Mouse (Mus musculus) olfactory bulb, adult 2 months (tissue): ENCODE data around the gene Tbc1d16. TPM values are rescaled to one million over a fixed set of nuclear protein-coding genes. Genes with fewer than 3 reads are reported as not detected.
A peak's percentile ranks its signal among the peaks of the same experiment; 100 is the strongest.

Source experiments
- H3K27ac ChIP-seq: fragments of 200-500 bp; 2 replicates; pipeline ENCODE4 v1.5.1; 2012; ENCODE audit warnings: low read depth, low read length; ENCODE audit not compliant: insufficient read depth
- H3K4me1 ChIP-seq: fragments of 200-500 bp; 2 replicates; pipeline ENCODE4 v1.6.1; 2012; ENCODE audit warnings: low read length; ENCODE audit not compliant: control insufficient read depth, insufficient read depth
- H3K4me3 ChIP-seq: fragments of 200-500 bp; 2 replicates; pipeline ENCODE4 v1.5.1; 2012; ENCODE audit warnings: mild to moderate bottlenecking, low read depth, low read length, moderate library complexity; ENCODE audit not compliant: insufficient read depth
- CTCF ChIP-seq: fragments of 200-500 bp; IDR thresholded peaks from 2 replicates; pipeline ENCODE4 v1.5.1; 2012; ENCODE audit warnings: low read depth, mild to moderate bottlenecking, low read length, moderate library complexity; ENCODE audit not compliant: insufficient read depth
- POLR2A ChIP-seq: fragments of 200-500 bp; IDR thresholded peaks from 2 replicates; pipeline ENCODE4 v1.6.1; 2012; ENCODE audit warnings: mild to moderate bottlenecking, low read depth, low read length, moderate library complexity; ENCODE audit not compliant: insufficient read depth
- WGBS: fragments of 180-500 bp; shearing (Covaris S2); methylation state at CpG from one replicate; pipeline ENCODE4 v1.1.7; 2018; 5-methylcytosine and 5-hydroxymethylcytosine counted together
- polyA plus RNA-seq: library from polyadenylated mRNA; stranded (reverse); fragments of >200 nt; gene quantifications from 2 replicates; pipeline ENCODE4 v1.2.4, GENCODE M21; 2012; ENCODE audit warnings: low replicate concordance; ENCODE audit not compliant: missing spikeins, insufficient read depth, insufficient read length

Gene Tbc1d16
- polyA plus RNA-seq, 1 experiment: not detected

DNA sequence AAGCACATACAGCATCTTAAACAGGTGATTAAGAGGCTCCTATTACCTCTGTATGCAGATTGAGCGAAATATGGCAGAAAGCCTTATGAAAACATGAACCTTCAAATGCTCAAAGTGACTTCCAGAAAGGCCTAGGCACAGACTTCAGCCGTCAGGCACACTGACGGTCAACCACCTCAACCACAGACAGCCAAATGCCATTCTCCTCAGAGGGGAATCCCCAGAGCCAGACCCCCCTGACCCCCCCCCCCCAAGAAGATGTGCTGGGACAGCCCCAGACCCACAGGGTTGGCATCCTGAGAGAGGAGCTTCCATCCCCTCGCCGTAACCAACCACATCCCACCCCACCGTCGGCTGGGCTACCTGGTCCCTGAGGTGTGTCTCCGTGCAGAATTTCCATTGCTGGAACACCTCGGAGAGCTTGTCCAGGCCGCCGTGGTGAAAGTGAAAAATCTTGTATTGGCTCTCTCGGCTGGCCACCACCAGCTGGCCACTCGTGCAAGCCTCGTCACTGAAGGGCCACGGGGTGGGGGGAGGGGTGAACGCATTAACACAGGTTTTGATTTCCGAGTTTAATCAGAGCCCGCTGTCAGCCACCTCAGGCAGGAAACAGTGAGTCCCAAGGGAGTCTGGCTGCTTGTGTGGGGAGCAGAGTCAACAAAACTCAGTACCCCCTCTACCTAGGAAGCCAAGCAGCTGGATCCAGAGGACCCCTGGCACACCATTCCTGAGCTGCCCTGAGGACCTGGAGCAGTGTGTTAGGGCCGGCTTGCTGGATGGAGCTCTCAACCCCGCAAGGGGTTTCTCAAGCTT is 70.7 kb downstream of the Tbc1d16 start:
- Histone ChIP-seq H3K4me3 (no peak overlapping the region), H3K27ac (no peak overlapping the region), H3K4me1 (peaks cover 18% of the 10 kb centered on the region)
- 59% methylated on average over 20 of the region's 20 CpGs for WGBS
- TF ChIP-seq CTCF (no peak), POLR2A (no peak)

DNA sequence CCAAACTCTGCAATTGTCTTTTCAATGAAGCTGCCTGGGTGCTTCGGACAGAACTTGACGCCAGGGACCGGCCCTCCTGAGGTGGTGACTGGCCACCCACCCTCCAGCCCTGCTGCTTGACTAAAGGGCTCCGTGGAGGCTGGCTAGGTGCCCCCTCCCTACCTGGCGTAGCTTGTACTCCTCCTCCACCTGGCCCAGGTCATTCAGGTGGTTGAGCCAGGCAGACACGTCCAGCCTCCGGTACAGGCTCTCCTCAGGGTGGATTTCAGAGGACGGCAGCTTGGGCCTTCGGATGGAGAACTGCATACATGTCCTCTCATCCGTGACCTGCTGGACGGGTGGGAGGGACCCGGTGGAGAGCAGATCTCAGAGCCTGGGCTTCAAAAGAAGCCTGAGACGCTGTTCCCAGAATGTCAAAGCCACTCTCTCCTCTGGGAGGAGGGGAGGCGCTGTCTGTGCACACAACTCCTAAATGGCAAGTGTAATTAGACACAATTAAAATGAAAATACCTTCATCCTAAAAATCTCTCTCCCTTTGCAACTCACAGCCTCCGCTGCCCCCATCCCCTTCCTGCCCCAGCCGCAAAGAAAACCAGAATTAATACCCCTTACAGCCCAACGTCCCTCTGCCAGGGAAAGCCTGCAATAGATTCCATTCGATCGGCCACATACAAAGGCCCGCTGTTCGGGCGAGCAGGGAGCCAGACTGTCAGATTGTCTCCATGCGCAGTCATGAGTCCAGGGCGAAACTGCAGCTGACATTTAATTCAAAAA is 71.6 kb downstream of the Tbc1d16 start:
- WGBS: 48% methylated on average over 24 of the region's 24 CpGs
- peaks cover 26% of the 10 kb centered on the region for H3K4me1 ChIP-seq
- H3K4me3 ChIP-seq: no peak overlapping the region
- no peak overlapping the region for H3K27ac ChIP-seq
- TF ChIP-seq CTCF (no peak), POLR2A (no peak)

- WGBS: 77% methylated on average over 30 of the region's 30 CpGs
- Histone ChIP-seq H3K4me1 (peaks cover 30% of the 10 kb centered on the region), H3K27ac (no peak overlapping the region), H3K4me3 (no peak overlapping the region)
- no peak for TF ChIP-seq POLR2A
- TF ChIP-seq CTCF: no peak
Measured at GRCm38 (mm10) chr11:119155638-119156480, 72.4 kb downstream of the Tbc1d16 start.

- TF ChIP-seq POLR2A (no peak), CTCF (no peak)
- Histone ChIP-seq H3K27ac (0 out of 2 replicates have a peak overlapping the region, but pooled peaks have one; percentile 3), H3K4me3 (no peak overlapping the region), H3K4me1 (peaks cover 36% of the 10 kb centered on the region)
- 42% methylated on average over 14 of the region's 14 CpGs for WGBS
Measured at GRCm38 (mm10) chr11:119152321-119152831, 75.9 kb downstream of the Tbc1d16 start.

DNA sequence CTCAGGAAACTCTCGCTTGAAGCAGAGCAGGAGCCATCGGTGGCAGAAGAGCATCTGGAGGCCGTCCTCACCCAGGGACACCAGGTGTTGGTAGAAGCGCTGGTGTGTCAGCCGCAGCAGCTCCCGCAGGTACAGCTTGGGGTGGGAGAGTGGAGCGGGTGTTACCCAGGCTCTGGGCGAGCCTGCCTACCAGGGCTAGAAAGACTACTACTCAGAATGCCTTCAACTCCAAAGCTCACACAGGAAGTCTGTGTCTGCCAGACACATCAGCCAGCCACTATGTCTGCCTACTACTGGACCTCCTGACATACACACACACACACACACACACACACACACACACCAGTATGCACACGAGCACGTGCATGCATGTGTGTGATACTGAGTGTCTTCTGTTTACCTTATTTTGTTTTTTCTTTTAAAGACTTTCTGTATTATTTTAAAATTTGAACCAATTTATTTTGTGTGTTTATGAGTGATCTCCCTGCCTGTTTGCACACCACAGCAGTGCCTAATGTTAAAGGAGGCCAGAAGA is 77.2 kb downstream of the Tbc1d16 start:
- Histone ChIP-seq H3K4me3 (no peak overlapping the region), H3K4me1 (peaks cover 30% of the 10 kb centered on the region), H3K27ac (no peak overlapping the region)
- WGBS: 77% methylated on average over 10 of the region's 10 CpGs
- TF ChIP-seq POLR2A: no peak
- no peak for TF ChIP-seq CTCF

GRCm38 (mm10) chr11:119150442-119150841 is 77.9 kb downstream of the Tbc1d16 start:
- 49% methylated on average over 10 of the region's 10 CpGs for WGBS
- Histone ChIP-seq H3K4me1 (peaks cover 30% of the 10 kb centered on the region), H3K4me3 (no peak overlapping the region), H3K27ac (no peak overlapping the region)
- TF ChIP-seq POLR2A (no peak), CTCF (no peak)

DNA sequence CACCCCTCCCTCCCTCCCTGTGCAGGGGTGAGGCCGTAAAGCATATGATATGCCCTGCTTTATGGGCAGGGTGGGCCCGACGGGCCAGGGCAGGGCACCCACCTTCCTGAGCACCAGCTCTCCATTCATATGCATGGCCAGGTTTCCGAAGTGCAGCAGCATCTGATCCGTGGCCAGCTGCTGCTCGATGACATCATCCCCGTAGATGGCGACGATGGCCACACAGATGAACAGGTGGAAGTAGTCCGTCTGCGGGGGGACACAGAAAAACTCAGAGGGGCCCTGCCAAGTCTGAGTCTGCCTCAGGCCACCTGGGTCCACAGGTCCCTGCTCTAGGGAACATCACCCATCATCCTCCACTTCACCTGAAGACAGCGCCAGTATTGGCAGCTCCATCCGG is 79.5 kb downstream of the Tbc1d16 start:
- TF ChIP-seq CTCF (no peak), POLR2A (no peak)
- no peak overlapping the region for H3K4me3 ChIP-seq
- 89% methylated on average over 12 of the region's 13 CpGs for WGBS
- no peak overlapping the region for H3K27ac ChIP-seq
- H3K4me1 ChIP-seq: peaks cover 36% of the 10 kb centered on the region

DNA sequence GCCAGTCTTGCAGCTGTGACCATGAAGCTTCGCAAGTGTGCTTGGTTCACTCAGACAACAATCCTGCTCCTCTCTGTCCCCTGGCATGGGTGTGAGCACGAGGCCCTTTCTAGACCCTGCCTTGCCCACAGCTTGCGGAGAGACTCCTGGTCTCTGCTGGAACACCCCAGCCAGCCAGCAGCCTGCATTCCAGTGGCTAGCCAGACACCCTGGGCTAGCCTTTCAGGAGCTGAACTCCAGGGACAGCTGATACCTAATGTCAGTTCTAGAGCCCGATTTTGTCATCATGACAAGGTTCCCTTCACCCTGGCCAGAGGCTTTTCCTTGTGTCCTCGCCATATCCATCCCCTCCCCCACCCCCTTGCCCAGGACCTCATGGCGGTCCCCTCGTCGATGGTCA is 81.1 kb downstream of the Tbc1d16 start:
- WGBS: 84% methylated on average over 8 of the region's 8 CpGs
- TF ChIP-seq CTCF: no peak
- TF ChIP-seq POLR2A: no peak
- H3K27ac ChIP-seq: no peak overlapping the region
- peaks cover 35% of the 10 kb centered on the region for H3K4me1 ChIP-seq
- no peak overlapping the region for H3K4me3 ChIP-seq
